Mouse (Mus musculus) gonadal fat pad, adult 2 months (tissue): ENCODE data around the gene Spcs2. TPM values are rescaled to one million over a fixed set of nuclear protein-coding genes. Genes with fewer than 3 reads are reported as not detected.
A peak's percentile ranks its signal among the peaks of the same experiment; 100 is the strongest.

Experiments used
- DNase-seq: peaks from one replicate; pipeline ENCODE4 v3.0.0-alpha.2; 2012; ENCODE audit warnings: low read depth
- polyA plus RNA-seq: library from polyadenylated mRNA; depleted of rRNA; stranded (reverse); fragments of >200 nt; gene quantifications from 2 replicates; pipeline ENCODE4 v1.2.3, GENCODE M21; 2012

The Spcs2 gene
- polyA plus RNA-seq, 1 experiment = 48.4 TPM

GRCm38 (mm10) chr7:99864241-99865028 lies 1.2 kb upstream of the Spcs2 start:
- DNase-seq = no peak

- DNase-seq = peak; percentile 84
Measured at GRCm38 (mm10) chr7:99858813-99859585, 4.3 kb downstream of the Spcs2 start, which contains the start of gene Xrra1. Gene Xrra1 (plus strand): TSS chr7:99859116.

- DNase-seq = no peak
Measured at GRCm38 (mm10) chr7:99858175-99858812, 5.0 kb downstream of the Spcs2 start.

GRCm38 (mm10) chr7:99856266-99856861 lies 6.9 kb downstream of the Spcs2 start:
- DNase-seq = no peak

- DNase-seq = no peak
Measured at GRCm38 (mm10) chr7:99854311-99854710, 9.0 kb downstream of the Spcs2 start.

GRCm38 (mm10) chr7:99853350-99853749 lies 9.9 kb downstream of the Spcs2 start:
- DNase-seq = no peak

- DNase-seq = no peak
Measured at GRCm38 (mm10) chr7:99851618-99852017, 11.6 kb downstream of the Spcs2 start.

- DNase-seq = no peak
Measured at GRCm38 (mm10) chr7:99851121-99851520, 12.1 kb downstream of the Spcs2 start.

GRCm38 (mm10) chr7:99850534-99850933 lies 12.7 kb downstream of the Spcs2 start:
- DNase-seq = no peak

GRCm38 (mm10) chr7:99845533-99846236 lies 17.6 kb downstream of the Spcs2 start:
- DNase-seq = no peak

GRCm38 (mm10) chr7:99838241-99838640 lies 25.0 kb downstream of the Spcs2 start:
- no peak for DNase-seq

GRCm38 (mm10) chr7:99837358-99838071 lies 25.7 kb downstream of the Spcs2 start:
- DNase-seq = no peak

GRCm38 (mm10) chr7:99836781-99837180 lies 26.5 kb downstream of the Spcs2 start:
- no peak for DNase-seq

- no peak for DNase-seq
Measured at GRCm38 (mm10) chr7:99834314-99834853, 28.9 kb downstream of the Spcs2 start.

- DNase-seq = no peak
Measured at GRCm38 (mm10) chr7:99833846-99834222, 29.4 kb downstream of the Spcs2 start.

- DNase-seq = no peak
Measured at GRCm38 (mm10) chr7:99833115-99833845, 30.0 kb downstream of the Spcs2 start.

- peak; percentile 36 for DNase-seq
Measured at GRCm38 (mm10) chr7:99828083-99828570, 35.1 kb downstream of the Spcs2 start, which contains the start of gene Neu3. Gene Neu3 (minus strand): TSS chr7:99828417.

GRCm38 (mm10) chr7:99826096-99826495 lies 37.2 kb downstream of the Spcs2 start:
- DNase-seq = no peak

- DNase-seq = no peak
Measured at GRCm38 (mm10) chr7:99825511-99825910, 37.8 kb downstream of the Spcs2 start.
